Mouse (Mus musculus) liver, embryonic 18 days (tissue): ENCODE results near the gene Gpr19. TPM values are rescaled to one million over a fixed set of nuclear protein-coding genes. Genes with fewer than 3 reads are reported as not detected.

Experiments
- polyA plus RNA-seq: library from polyadenylated mRNA; depleted of rRNA; stranded (reverse); fragments of >200 nt; gene quantifications from 2 replicates; pipeline ENCODE4 v1.2.3, GENCODE M21; 2012; rRNA removed

The Gpr19 gene
- 3.8 and 3.9 TPM in 2 replicates for polyA plus RNA-seq

GRCm38 (mm10) chr6:134898095-134898965, at the start of gene Gpr19:
Gpr19 (minus strand) TSS chr6:134898578.

GRCm38 (mm10) chr6:134920190-134921013, 22.0 kb upstream of the Gpr19 start, which contains the start of gene Cdkn1b:
Cdkn1b (plus strand) TSS chr6:134920401.

GRCm38 (mm10) chr6:134829786-134830700, 68.3 kb downstream of the Gpr19 start, which contains the start of gene Crebl2:
Crebl2 (plus strand) TSS chr6:134830154.

Other genes with a start within 250 kb of the Gpr19 start
- gene Dusp16, start 106.0 kb downstream of the Gpr19 start, polyA plus RNA-seq, result 6.5 TPM in 2 replicates
- 8.6 and 9.9 TPM in 2 replicates for gene Crebl2, start 68.4 kb downstream of the Gpr19 start, polyA plus RNA-seq
- gene Cdkn1b, start 21.8 kb upstream of the Gpr19 start, polyA plus RNA-seq, result 13.0 and 15.1 TPM in 2 replicates
- gene Apold1, start 83.1 kb upstream of the Gpr19 start, polyA plus RNA-seq, result 1.3 and 1.4 TPM in 2 replicates
- 36.8 and 39.5 TPM in 2 replicates for gene Ddx47, start 113.0 kb upstream of the Gpr19 start, polyA plus RNA-seq
- gene Gprc5a, start 167.1 kb upstream of the Gpr19 start, polyA plus RNA-seq, result 0.07 and 0.08 TPM in 2 replicates
- 0.13 and 0.28 TPM in 2 replicates for gene Gprc5d, start 219.7 kb upstream of the Gpr19 start, polyA plus RNA-seq